Mouse (Mus musculus) intestine, postnatal 0 days (tissue): Measurements from ENCODE around the gene Neurl1a. TPM values are rescaled to one million over a fixed set of nuclear protein-coding genes. Genes with fewer than 3 reads are reported as not detected.

ENCODE experiments used
- ATAC-seq: fragments of 200-750 bp; cut with Nextera tagmentation; 2 replicates; pipeline ENCODE4 v1.8.0; 2017; ENCODE audit warnings: mild to moderate bottlenecking, moderate TSS enrichment, moderate library complexity
- H3K27ac ChIP-seq: fragments of 300-500 bp; sonication (generic); 2 replicates; pipeline ENCODE4 v1.5.1; 2014; ENCODE audit warnings: mild to moderate bottlenecking, low read depth, low read length, moderate library complexity
- H3K27me3 ChIP-seq: fragments of 300-500 bp; sonication (generic); replicated peaks from 2 replicates; pipeline ENCODE4 v1.6.1; 2014; ENCODE audit warnings: low read length, mixed read lengths; ENCODE audit not compliant: control insufficient read depth, insufficient read depth
- H3K36me3 ChIP-seq: fragments of 300-500 bp; sonication (generic); 2 replicates; pipeline ENCODE4 v1.6.1; 2014; ENCODE audit warnings: mild to moderate bottlenecking, moderate library complexity; ENCODE audit not compliant: control insufficient read depth, insufficient read depth
- H3K4me1 ChIP-seq: fragments of 300-500 bp; sonication (generic); replicated peaks from 2 replicates; pipeline ENCODE4 v1.6.1; 2014; ENCODE audit warnings: antibody characterized with exemption, low read length, mixed read lengths; ENCODE audit not compliant: control insufficient read depth, insufficient read depth
- H3K4me2 ChIP-seq: fragments of 300-500 bp; sonication (generic); replicated peaks from 2 replicates; pipeline ENCODE4 v1.6.1; 2014; ENCODE audit warnings: low read depth, mild to moderate bottlenecking, moderate library complexity
- H3K4me3 ChIP-seq: fragments of 300-500 bp; sonication (generic); 2 replicates; pipeline ENCODE4 v1.5.1; 2014; ENCODE audit warnings: low read depth, low read length
- H3K9ac ChIP-seq: fragments of 300-500 bp; sonication (generic); 2 replicates; pipeline ENCODE4 v1.6.1; 2014; ENCODE audit warnings: mild to moderate bottlenecking, low read depth, low read length
- H3K9me3 ChIP-seq: fragments of 300-500 bp; sonication (generic); 2 replicates; pipeline ENCODE4 v1.6.1; 2016; ENCODE audit warnings: mixed run types; ENCODE audit not compliant: control insufficient read depth
- CTCF ChIP-seq: sonication (generic); IDR thresholded peaks from 2 replicates; pipeline ENCODE4 v1.5.1; 2016; ENCODE audit warnings: low read depth, mild to moderate bottlenecking, control low read depth, antibody characterized with exemption, moderate library complexity
- WGBS: fragments of 180-500 bp; shearing (Covaris S2); extraction: QIAGEN DNeasy Blood & Tissue Kit; methylation state at CpG from one replicate; pipeline ENCODE4 v1.1.7; 2014; 5-methylcytosine and 5-hydroxymethylcytosine counted together
- polyA plus RNA-seq: library from polyadenylated mRNA; unstranded; fragments of >200 nt; fragmentation: Nextera tagmentation; extraction: Ambion mirVana; gene quantifications from 2 replicates; pipeline ENCODE4 v1.2.1, GENCODE M21; 2015

Gene Neurl1a
- polyA plus RNA-seq, 1 experiment from 2014 or later = 2.4 TPM

GRCm38 (mm10) chr19:47222154-47222840 lies 43.7 kb downstream of the Neurl1a start:
- no peaks in the 10 kb centered on the region for H3K36me3 ChIP-seq
- H3K9ac ChIP-seq = no peak overlapping the region
- no peaks in the 10 kb centered on the region for H3K9me3 ChIP-seq
- no peak for ATAC-seq
- WGBS = 84% methylated on average over 8 of the region's 8 CpGs
- H3K4me3 ChIP-seq = no peak overlapping the region
- H3K27ac ChIP-seq = no peak overlapping the region
- H3K4me2 ChIP-seq = no peak overlapping the region
- no peaks in the 10 kb centered on the region for H3K4me1 ChIP-seq
- H3K27me3 ChIP-seq = no peaks in the 10 kb centered on the region
- TF ChIP-seq CTCF = no peak

DNA sequence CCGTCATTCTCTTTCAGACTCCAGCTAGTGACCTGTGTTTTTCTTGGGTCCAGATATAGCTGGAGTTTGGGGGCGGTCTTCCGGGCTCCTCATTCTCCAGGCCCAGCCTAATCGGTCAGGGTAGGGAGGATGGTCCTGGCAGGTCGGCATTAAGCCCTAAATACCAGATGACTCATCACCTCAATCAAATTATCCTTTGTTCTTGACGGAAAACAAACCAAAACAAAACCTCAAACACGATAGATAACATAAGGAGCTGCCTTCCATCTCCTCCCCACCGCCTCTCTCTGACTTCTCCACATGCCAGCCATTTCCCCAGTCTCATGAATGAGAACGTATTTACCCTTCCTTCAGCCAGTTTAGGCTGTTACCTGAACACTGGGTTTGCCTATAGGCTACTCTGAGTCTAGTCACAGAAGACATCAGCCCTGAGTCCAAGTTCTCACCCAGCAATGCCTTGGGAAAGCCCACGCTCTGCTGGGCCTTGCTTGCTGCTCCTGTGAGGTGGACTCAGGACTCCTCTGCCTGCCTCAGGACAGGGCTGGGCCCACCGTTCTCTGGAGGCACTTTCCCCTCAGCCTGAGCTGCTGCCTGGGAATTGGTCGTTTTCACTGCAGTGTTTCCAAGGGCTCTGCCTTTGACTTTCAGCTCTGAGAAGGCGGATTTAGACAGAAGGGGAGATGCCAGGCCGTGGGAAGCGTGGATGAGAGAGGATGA lies 44.4 kb downstream of the Neurl1a start:
- ATAC-seq = no peak
- no peak for TF ChIP-seq CTCF
- Histone ChIP-seq H3K27me3 (no peaks in the 10 kb centered on the region), H3K4me3 (no peak overlapping the region), H3K4me1 (no peaks in the 10 kb centered on the region), H3K36me3 (no peaks in the 10 kb centered on the region), H3K9me3 (no peaks in the 10 kb centered on the region), H3K9ac (no peak overlapping the region), H3K4me2 (no peak overlapping the region), H3K27ac (no peak overlapping the region)
- WGBS = 52% methylated on average over 15 of the region's 15 CpGs

DNA sequence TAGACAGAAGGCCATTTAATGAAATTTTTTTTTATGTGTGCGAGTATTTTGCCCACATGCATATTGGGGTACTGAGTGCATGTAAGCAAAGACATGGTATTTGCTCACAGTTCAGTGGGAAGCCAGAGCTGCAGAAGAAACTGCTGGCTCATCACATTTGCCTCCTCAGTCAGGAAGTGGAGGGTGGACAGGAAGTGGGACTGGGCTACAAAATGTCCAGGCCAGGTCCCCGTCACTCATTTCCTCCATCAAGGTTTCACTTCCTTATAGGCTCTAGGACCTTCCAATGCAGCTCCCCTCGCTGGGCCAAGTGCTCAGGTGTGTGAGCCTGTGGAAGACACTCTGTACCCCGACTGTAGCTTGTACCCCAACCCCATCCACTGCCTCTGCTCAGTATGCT lies 46.1 kb downstream of the Neurl1a start:
- H3K4me1 ChIP-seq = no peaks in the 10 kb centered on the region; the same call in 1 of the 2 replicates
- H3K27me3 ChIP-seq = no peaks in the 10 kb centered on the region
- no peak for TF ChIP-seq CTCF
- no peak overlapping the region for H3K4me3 ChIP-seq
- H3K9ac ChIP-seq = no peak overlapping the region
- no peak for ATAC-seq
- 72% methylated on average over 4 of the region's 4 CpGs for WGBS
- no peaks in the 10 kb centered on the region for H3K9me3 ChIP-seq
- H3K27ac ChIP-seq = no peak overlapping the region
- H3K4me2 ChIP-seq = no peak overlapping the region
- H3K36me3 ChIP-seq = no peaks in the 10 kb centered on the region

GRCm38 (mm10) chr19:47225791-47226190 lies 47.2 kb downstream of the Neurl1a start:
- no peak for TF ChIP-seq CTCF
- Histone ChIP-seq H3K9ac (no peak overlapping the region), H3K4me3 (no peak overlapping the region), H3K4me1 (no peaks in the 10 kb centered on the region; the same call in 1 of the 2 replicates), H3K27me3 (no peaks in the 10 kb centered on the region), H3K36me3 (no peaks in the 10 kb centered on the region), H3K27ac (no peak overlapping the region), H3K4me2 (no peak overlapping the region), H3K9me3 (no peaks in the 10 kb centered on the region)
- WGBS = 83% methylated on average over 5 of the region's 5 CpGs
- no peak for ATAC-seq

DNA sequence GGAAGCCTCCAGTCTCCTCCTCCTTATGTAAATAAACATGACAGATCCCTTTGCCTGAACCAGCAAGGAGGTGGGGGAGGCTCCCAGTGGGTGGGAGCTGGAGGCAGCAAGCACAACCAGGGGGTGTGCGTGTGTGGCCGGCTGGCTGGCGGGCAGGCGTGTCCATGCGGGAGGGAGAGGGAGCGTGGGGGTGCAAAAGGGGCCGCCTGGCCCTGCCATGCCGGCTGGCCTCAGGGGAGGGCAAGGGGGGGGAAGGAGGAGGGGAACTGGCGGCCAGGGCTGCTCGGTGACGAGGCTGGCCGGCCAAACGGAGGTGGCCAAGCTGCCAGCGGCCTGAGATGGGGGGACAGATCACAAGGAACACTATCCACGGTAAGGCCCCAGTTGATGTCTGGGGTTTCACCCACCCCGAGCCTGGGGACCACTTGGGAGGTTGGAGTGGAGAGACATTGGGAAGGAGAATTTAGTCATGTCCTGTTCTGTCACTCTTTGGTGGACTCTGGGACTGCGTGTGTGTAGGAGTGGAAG lies 50.2 kb downstream of the Neurl1a start:
- H3K9ac ChIP-seq = no peak overlapping the region
- peak; percentile 52 for ATAC-seq
- no peaks in the 10 kb centered on the region; the same call in 1 of the 2 replicates for H3K4me1 ChIP-seq
- WGBS = 8% methylated on average over 16 of the region's 17 CpGs
- H3K4me3 ChIP-seq = no peak overlapping the region; the same call in 1 of the 2 replicates
- peak overlapping the region; percentile 60 for H3K4me2 ChIP-seq
- H3K36me3 ChIP-seq = no peaks in the 10 kb centered on the region
- no peak for TF ChIP-seq CTCF
- H3K27ac ChIP-seq = no peak overlapping the region
- no peaks in the 10 kb centered on the region for H3K27me3 ChIP-seq
- no peaks in the 10 kb centered on the region for H3K9me3 ChIP-seq

DNA sequence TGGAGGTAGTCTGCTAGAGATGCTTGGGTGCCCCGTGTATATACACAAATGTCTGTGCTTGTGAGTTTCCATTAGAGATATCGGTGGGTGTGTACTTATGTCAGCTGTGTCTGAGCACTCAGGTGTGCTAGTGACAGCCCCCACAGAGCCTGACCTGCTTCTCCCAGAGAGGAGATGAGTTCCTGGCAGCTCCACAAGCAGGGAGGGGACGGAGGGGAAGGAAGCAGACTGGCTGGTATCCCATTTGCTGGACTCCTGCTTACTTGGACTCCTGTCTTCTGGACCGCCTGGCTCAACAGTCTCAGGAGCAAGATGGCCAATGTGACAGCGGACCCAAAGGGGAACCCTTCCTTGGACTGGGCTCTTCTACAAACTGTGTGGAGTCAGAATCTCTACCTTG lies 50.8 kb downstream of the Neurl1a start:
- Histone ChIP-seq H3K9me3 (no peaks in the 10 kb centered on the region), H3K4me1 (no peaks in the 10 kb centered on the region; the same call in 1 of the 2 replicates), H3K27me3 (no peaks in the 10 kb centered on the region), H3K27ac (no peak overlapping the region), H3K36me3 (no peaks in the 10 kb centered on the region), H3K9ac (no peak overlapping the region), H3K4me3 (no peak overlapping the region), H3K4me2 (peak overlapping the region; percentile 60)
- ATAC-seq = no peak
- WGBS = 65% methylated on average over 5 of the region's 5 CpGs
- TF ChIP-seq CTCF = no peak
